Mouse (Mus musculus) embryo, embryonic 9.5 days (tissue): Measurements from ENCODE around the gene Xntrpc.
"Not testable (repeated sequence)": the region's sequence is repeated elsewhere in the genome, so short reads cannot be mapped to it uniquely, and the experiment has no call there.

Source experiments
- DNase-seq: peaks from one replicate; pipeline ENCODE4 v3.0.0-alpha.2; 2017; ENCODE audit errors: extremely low spot score

Gene Xntrpc

GRCm38 (mm10) chr7:102065046-102065891 lies at the start of gene Xntrpc, which contains the start of the genes Rnf121 and Xndc1:
TSS of gene Xntrpc (plus strand) at chr7:102065713.
TSS of gene Rnf121 (minus strand) at chr7:102065469.
TSS of gene Xndc1 (plus strand) at chr7:102065511.
- peak; percentile 95 for DNase-seq

GRCm38 (mm10) chr7:102016936-102017335 lies 48.6 kb upstream of the Xntrpc start:
- no peak for DNase-seq

GRCm38 (mm10) chr7:102017452-102017851 lies 48.1 kb upstream of the Xntrpc start:
- no peak for DNase-seq

GRCm38 (mm10) chr7:102018034-102018433 lies 47.5 kb upstream of the Xntrpc start:
- DNase-seq, result no peak

GRCm38 (mm10) chr7:102018590-102018989 lies 46.9 kb upstream of the Xntrpc start, which contains the start of gene Il18bp:
TSS of gene Il18bp (minus strand) at chr7:102018690.
- DNase-seq, result no peak

GRCm38 (mm10) chr7:102019362-102019761 lies 46.2 kb upstream of the Xntrpc start:
- DNase-seq, result no peak

- not testable (repeated sequence) for DNase-seq
These were observed 44.6 kb upstream of the Xntrpc start for GRCm38 (mm10) chr7:102020934-102021333.

- DNase-seq, result no peak
These were observed 41.7 kb upstream of the Xntrpc start for GRCm38 (mm10) chr7:102023821-102024220.

- no peak for DNase-seq
These were observed 40.1 kb upstream of the Xntrpc start for GRCm38 (mm10) chr7:102025187-102026119.

- no peak for DNase-seq
These were observed 30.6 kb upstream of the Xntrpc start for GRCm38 (mm10) chr7:102034904-102035303.

GRCm38 (mm10) chr7:102035534-102035933 lies 30.0 kb upstream of the Xntrpc start:
- no peak for DNase-seq

GRCm38 (mm10) chr7:102037318-102037717 lies 28.2 kb upstream of the Xntrpc start:
- no peak for DNase-seq

GRCm38 (mm10) chr7:102042314-102042713 lies 23.2 kb upstream of the Xntrpc start:
- no peak for DNase-seq

- not testable (repeated sequence) for DNase-seq
These were observed 17.0 kb upstream of the Xntrpc start for GRCm38 (mm10) chr7:102048524-102048923.

- no peak for DNase-seq
These were observed 4.2 kb upstream of the Xntrpc start for GRCm38 (mm10) chr7:102061353-102061752.

GRCm38 (mm10) chr7:102062203-102062602 lies 3.3 kb upstream of the Xntrpc start:
- DNase-seq, result no peak

- DNase-seq, result no peak
These were observed 1.6 kb upstream of the Xntrpc start for GRCm38 (mm10) chr7:102063891-102064290.

GRCm38 (mm10) chr7:102064655-102065045 lies 863 bp upstream of the Xntrpc start:
- DNase-seq, result no peak

GRCm38 (mm10) chr7:102066363-102066762 lies 850 bp downstream of the Xntrpc start:
- DNase-seq, result no peak

GRCm38 (mm10) chr7:102076714-102077296 lies 11.3 kb downstream of the Xntrpc start:
- no peak for DNase-seq

GRCm38 (mm10) chr7:102078517-102078916 lies 13.0 kb downstream of the Xntrpc start:
- DNase-seq, result no peak

- no peak for DNase-seq
These were observed 14.8 kb downstream of the Xntrpc start for GRCm38 (mm10) chr7:102080311-102080710.
